Mouse (Mus musculus) forebrain, embryonic 10.5 days (tissue): Measurements from ENCODE around the gene Rfx5. TPM values are rescaled to one million over a fixed set of nuclear protein-coding genes. Genes with fewer than 3 reads are reported as not detected.
"Not testable (repeated sequence)": the region's sequence is repeated elsewhere in the genome, so short reads cannot be mapped to it uniquely, and the experiment has no call there.

Source experiments
- DNase-seq: peaks from one replicate; pipeline ENCODE4 v3.0.0-alpha.2; 2017; ENCODE audit warnings: low spot score; ENCODE audit errors: extremely low spot score
- H3K27ac ChIP-seq: fragments of 300-500 bp; sonication (generic); 2 replicates; pipeline ENCODE4 v1.5.1; 2016; ENCODE audit warnings: mild to moderate bottlenecking
- H3K27me3 ChIP-seq: fragments of 300-500 bp; sonication (generic); 2 replicates; pipeline ENCODE4 v1.6.1; 2016; ENCODE audit warnings: mild to moderate bottlenecking; ENCODE audit not compliant: poor library complexity, severe bottlenecking
- H3K36me3 ChIP-seq: fragments of 300-500 bp; sonication (generic); replicated peaks from 2 replicates; pipeline ENCODE4 v1.6.1; 2016; ENCODE audit warnings: mild to moderate bottlenecking, moderate library complexity
- H3K4me1 ChIP-seq: fragments of 300-500 bp; sonication (generic); 2 replicates; pipeline ENCODE4 v1.6.1; 2016
- H3K4me3 ChIP-seq: fragments of 300-500 bp; sonication (generic); 2 replicates; pipeline ENCODE4 v1.5.1; 2016; ENCODE audit warnings: mild to moderate bottlenecking, moderate library complexity
- H3K9me3 ChIP-seq: fragments of 300-500 bp; sonication (generic); 2 replicates; pipeline ENCODE4 v1.6.1; 2016; ENCODE audit warnings: mild to moderate bottlenecking, moderate library complexity
- WGBS: fragments of 180-500 bp; shearing (Covaris S2); methylation state at CpG from one replicate; pipeline ENCODE4 v1.1.7; 2016; 5-methylcytosine and 5-hydroxymethylcytosine counted together
- polyA plus RNA-seq: library from polyadenylated mRNA; unstranded; fragments of >200 nt; fragmentation: Nextera tagmentation; extraction: Ambion mirVana; gene quantifications from 2 replicates; pipeline ENCODE4 v1.2.1, GENCODE M21; 2016

Rfx5 gene
- polyA plus RNA-seq, 1 experiment from 2014 or later = 5.2 TPM

- not testable (repeated sequence) for H3K36me3 ChIP-seq, H3K27ac ChIP-seq
- WGBS = 87% methylated on average over 4 of the region's 4 CpGs
Measured at GRCm38 (mm10) chr3:94928979-94929378, 24.9 kb upstream of the Rfx5 start.

GRCm38 (mm10) chr3:94930386-94931266 lies 23.2 kb upstream of the Rfx5 start:
- not testable (repeated sequence) for H3K36me3 ChIP-seq, H3K27me3 ChIP-seq, H3K4me3 ChIP-seq, H3K9me3 ChIP-seq, H3K27ac ChIP-seq, DNase-seq
- peaks cover 17% of the 10 kb centered on the region for H3K4me1 ChIP-seq
- 52% methylated on average over 7 of the region's 7 CpGs for WGBS

More at GRCm38 (mm10) chr3:94928979-94929378, 24.9 kb upstream of the Rfx5 start:
- H3K27me3 ChIP-seq, H3K9me3 ChIP-seq, H3K4me3 ChIP-seq, DNase-seq: not testable (repeated sequence)
- H3K4me1 ChIP-seq = peaks cover 17% of the 10 kb centered on the region

GRCm38 (mm10) chr3:94931427-94932082 lies 22.3 kb upstream of the Rfx5 start:
- WGBS = 77% methylated on average over 10 of the region's 10 CpGs
- not testable (repeated sequence) for H3K36me3 ChIP-seq, H3K9me3 ChIP-seq, H3K27ac ChIP-seq, H3K4me3 ChIP-seq, H3K27me3 ChIP-seq, DNase-seq
- H3K4me1 ChIP-seq = peaks cover 17% of the 10 kb centered on the region

GRCm38 (mm10) chr3:94932279-94932678 lies 21.6 kb upstream of the Rfx5 start:
- not testable (repeated sequence) for H3K36me3 ChIP-seq, H3K27me3 ChIP-seq, DNase-seq, H3K9me3 ChIP-seq, H3K27ac ChIP-seq, H3K4me3 ChIP-seq
- 78% methylated on average over 2 of the region's 2 CpGs for WGBS
- H3K4me1 ChIP-seq = peaks cover 17% of the 10 kb centered on the region

- H3K27ac ChIP-seq = peak within 1 kb of the TSS; percentile 76
- no peaks in the 10 kb centered on the region for H3K9me3 ChIP-seq
- H3K36me3 ChIP-seq = no peaks in the 10 kb centered on the region
- peaks cover 17% of the 10 kb centered on the region for H3K4me1 ChIP-seq
- peak; percentile 37 for DNase-seq
- H3K27me3 ChIP-seq = no peaks in the 10 kb centered on the region
- 52% methylated on average over 16 of the region's 16 CpGs for WGBS
- H3K4me3 ChIP-seq = peak within 1 kb of the TSS; percentile 36
Measured at GRCm38 (mm10) chr3:94932809-94933564, 20.9 kb upstream of the Rfx5 start, which contains the start of gene Selenbp1. Gene Selenbp1 (plus strand): TSS chr3:94933056.

GRCm38 (mm10) chr3:94933604-94934003 lies 20.3 kb upstream of the Rfx5 start:
- not testable (repeated sequence) for H3K4me3 ChIP-seq, DNase-seq, H3K9me3 ChIP-seq, H3K27ac ChIP-seq, H3K36me3 ChIP-seq, H3K27me3 ChIP-seq
- peaks cover 17% of the 10 kb centered on the region for H3K4me1 ChIP-seq
- WGBS = no CpG with 5 or more reads among the region's 2 CpGs

GRCm38 (mm10) chr3:94934564-94934963 lies 19.3 kb upstream of the Rfx5 start:
- 87% methylated on average over 3 of the region's 3 CpGs for WGBS
- not testable (repeated sequence) for H3K9me3 ChIP-seq, H3K4me3 ChIP-seq, DNase-seq, H3K36me3 ChIP-seq, H3K27me3 ChIP-seq, H3K27ac ChIP-seq
- peaks cover 17% of the 10 kb centered on the region for H3K4me1 ChIP-seq

- H3K27ac ChIP-seq, H3K27me3 ChIP-seq, H3K4me3 ChIP-seq, H3K9me3 ChIP-seq, H3K36me3 ChIP-seq, DNase-seq: not testable (repeated sequence)
- WGBS = 96% methylated on average over 3 of the region's 3 CpGs
- H3K4me1 ChIP-seq = peaks cover 17% of the 10 kb centered on the region
Measured at GRCm38 (mm10) chr3:94935332-94935731, 18.5 kb upstream of the Rfx5 start.

- not testable (repeated sequence) for H3K27ac ChIP-seq, H3K4me3 ChIP-seq, H3K36me3 ChIP-seq, H3K9me3 ChIP-seq, DNase-seq, H3K27me3 ChIP-seq
- WGBS = 90% methylated on average over 5 of the region's 5 CpGs
- peaks cover 17% of the 10 kb centered on the region for H3K4me1 ChIP-seq
Measured at GRCm38 (mm10) chr3:94936147-94936546, 17.7 kb upstream of the Rfx5 start.

- H3K9me3 ChIP-seq, H3K4me3 ChIP-seq, DNase-seq, H3K27ac ChIP-seq, H3K27me3 ChIP-seq, H3K36me3 ChIP-seq: not testable (repeated sequence)
- peaks cover 16% of the 10 kb centered on the region for H3K4me1 ChIP-seq
- 95% methylated on average over 6 of the region's 7 CpGs for WGBS
Measured at GRCm38 (mm10) chr3:94937194-94937593, 16.7 kb upstream of the Rfx5 start.

GRCm38 (mm10) chr3:94940033-94940432 lies 13.8 kb upstream of the Rfx5 start:
- not testable (repeated sequence) for H3K27me3 ChIP-seq

GRCm38 (mm10) chr3:94942211-94942967 lies 11.5 kb upstream of the Rfx5 start:
- WGBS = 84% methylated on average over 9 of the region's 9 CpGs
- not testable (repeated sequence) for H3K36me3 ChIP-seq, H3K9me3 ChIP-seq, H3K4me1 ChIP-seq, DNase-seq, H3K27me3 ChIP-seq, H3K27ac ChIP-seq, H3K4me3 ChIP-seq

More at GRCm38 (mm10) chr3:94940033-94940432, 13.8 kb upstream of the Rfx5 start:
- not testable (repeated sequence) for H3K4me1 ChIP-seq, H3K4me3 ChIP-seq, H3K27ac ChIP-seq, DNase-seq, H3K9me3 ChIP-seq, H3K36me3 ChIP-seq
- WGBS = 75% methylated on average over 9 of the region's 9 CpGs
